8 mouse cellular contexts compared by ENCODE assay signal in the genomic region with DNA sequence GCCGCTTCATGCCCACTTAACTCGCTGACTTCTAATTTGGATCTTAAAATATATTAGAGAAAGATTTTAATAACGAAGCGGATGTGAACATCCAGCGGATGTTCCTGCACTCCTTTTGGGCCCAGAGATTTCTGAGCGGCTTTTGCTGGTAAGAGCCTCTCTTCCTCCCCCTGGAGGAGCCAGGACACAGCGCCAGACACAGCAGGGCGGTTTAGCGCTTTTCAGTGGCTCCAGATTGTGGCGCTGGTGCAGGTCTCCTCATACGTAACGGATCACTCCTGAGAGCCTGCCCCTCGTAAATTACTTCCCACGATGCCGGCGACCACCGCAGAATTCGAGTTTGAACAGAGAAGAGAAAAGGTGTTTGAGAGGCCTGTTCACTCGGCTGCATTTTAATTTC. TPM values are rescaled to one million over a fixed set of nuclear protein-coding genes. Genes with fewer than 3 reads are reported as not detected.
DNase-seq lines count a peak whose midpoint lies in the region; ATAC-seq and TF ChIP-seq lines count a peak whose summit lies in the region.

No protein-coding gene starts in this region.

- H3K4me3 ChIP-seq in embryonic facial prominence, embryonic 10.5 days: peak overlapping the region; percentile 49
- H3K4me3 ChIP-seq in heart, embryonic 16.5 days (ENCODE audit: low read length): peak overlapping the region; percentile 38
- no peak overlapping the region for H3K4me3 ChIP-seq in liver, embryonic 14.5 days (ENCODE audit: insufficient read depth in 1 of 2, low read depth in 2 of 2, low read length in 2 of 2)
- peak overlapping the region; percentile 20 for H3K4me3 ChIP-seq in neural tube, embryonic 13.5 days

- H3K27ac ChIP-seq in embryonic facial prominence, embryonic 10.5 days (replicated peaks): 0 out of 2 replicates have a peak overlapping the region, but pooled peaks have one; percentile 35
- H3K27ac ChIP-seq in heart, embryonic 16.5 days (ENCODE audit: low read length): no peak overlapping the region
- no peak overlapping the region for H3K27ac ChIP-seq in liver, embryonic 14.5 days
- peak overlapping the region; percentile 95 for H3K27ac ChIP-seq in neural tube, embryonic 13.5 days (replicated peaks)

- H3K36me3 ChIP-seq in embryonic facial prominence, embryonic 10.5 days (replicated peaks): no peaks in the 10 kb centered on the region
- H3K36me3 ChIP-seq in heart, embryonic 16.5 days (ENCODE audit: control insufficient read depth, insufficient read depth): no peaks in the 10 kb centered on the region
- no peaks in the 10 kb centered on the region for H3K36me3 ChIP-seq in liver, embryonic 14.5 days (replicated peaks; ENCODE audit: control insufficient read depth, insufficient read depth, low read depth)
- no peaks in the 10 kb centered on the region for H3K36me3 ChIP-seq in neural tube, embryonic 13.5 days

- ATAC-seq in heart, embryonic 16.5 days (replicated peaks; ENCODE audit: extremely low read depth, insufficient read depth, low FRiP score): no peak; the same call in 1 of the 2 replicates
- ATAC-seq in liver, embryonic 14.5 days (ENCODE audit: insufficient read depth): no peak
- ATAC-seq in neural tube, embryonic 13.5 days (ENCODE audit: low read depth): peak; percentile 74

- peaks cover 44% of the 10 kb centered on the region for H3K27me3 ChIP-seq in embryonic facial prominence, embryonic 10.5 days (replicated peaks; ENCODE audit: low read depth, poor library complexity, severe bottlenecking)
- peaks cover under 1% of the 10 kb centered on the region; the same call in 1 of the 2 replicates for H3K27me3 ChIP-seq in heart, embryonic 16.5 days (ENCODE audit: control insufficient read depth, insufficient read depth, low read length)
- H3K27me3 ChIP-seq in liver, embryonic 14.5 days (ENCODE audit: control insufficient read depth, insufficient read depth, low read length): no peaks in the 10 kb centered on the region; the same call in 1 of the 2 replicates
- H3K27me3 ChIP-seq in neural tube, embryonic 13.5 days: no peaks in the 10 kb centered on the region

- TF ChIP-seq EP300 in liver, embryonic 14.5 days (IDR thresholded peaks at IDR 0.05; ENCODE audit: low read depth): no peak

- 2% methylated on average over 19 of the region's 19 CpGs for WGBS in embryonic facial prominence, embryonic 10.5 days
- WGBS in heart, embryonic 16.5 days: 3% methylated on average over 19 of the region's 19 CpGs
- 4% methylated on average over 19 of the region's 19 CpGs for WGBS in liver, embryonic 14.5 days (ENCODE audit: insufficient replicate concordance)
- WGBS in neural tube, embryonic 13.5 days: under 1% methylated on average over 19 of the region's 19 CpGs

- peak; percentile 47 for TF ChIP-seq CTCF in liver, embryonic 14.5 days (IDR thresholded peaks at IDR 0.05; ENCODE audit: low read depth)

- no peaks in the 10 kb centered on the region for H3K9me3 ChIP-seq in embryonic facial prominence, embryonic 10.5 days
- no peaks in the 10 kb centered on the region for H3K9me3 ChIP-seq in heart, embryonic 16.5 days (replicated peaks; ENCODE audit: control insufficient read depth, low read length)
- no peaks in the 10 kb centered on the region for H3K9me3 ChIP-seq in liver, embryonic 14.5 days (ENCODE audit: control insufficient read depth, low read length)
- H3K9me3 ChIP-seq in neural tube, embryonic 13.5 days: no peaks in the 10 kb centered on the region

- peak; percentile 22 to 53 for DNase-seq in heart, adult 18-20 months
- DNase-seq in heart, adult 11 months: no peak
- peak; percentile 82 for DNase-seq in embryonic facial prominence, embryonic 10.5 days (ENCODE audit: low spot score)
- DNase-seq in kidney, postnatal 10 days: peak; percentile 80
- DNase-seq in liver, embryonic 14.5 days (ENCODE audit: low read depth in 3 of 3, low spot score in 3 of 3): no peak
- no peak for DNase-seq in MN1 (ENCODE audit: low spot score)

- peaks cover 35% of the 10 kb centered on the region for H3K4me1 ChIP-seq in embryonic facial prominence, embryonic 10.5 days
- peaks cover 3% of the 10 kb centered on the region for H3K4me1 ChIP-seq in heart, embryonic 16.5 days (ENCODE audit: control insufficient read depth, insufficient read depth, low read length)
- H3K4me1 ChIP-seq in liver, embryonic 14.5 days (replicated peaks; ENCODE audit: control insufficient read depth in 2 of 2, insufficient read depth in 2 of 2, low read length in 1 of 2): no peaks in the 10 kb centered on the region; a peak in 1 of 4 replicates
- peaks cover 81% of the 10 kb centered on the region for H3K4me1 ChIP-seq in neural tube, embryonic 13.5 days (replicated peaks)

- H3K4me2 ChIP-seq in heart, embryonic 16.5 days (ENCODE audit: low read depth, low read length): peak overlapping the region; percentile 62
- no peak overlapping the region for H3K4me2 ChIP-seq in liver, embryonic 14.5 days (ENCODE audit: low read depth)
- peak overlapping the region; percentile 53 for H3K4me2 ChIP-seq in neural tube, embryonic 13.5 days

- H3K9ac ChIP-seq in heart, embryonic 16.5 days (ENCODE audit: low read length): peak overlapping the region; percentile 62
- no peak overlapping the region for H3K9ac ChIP-seq in liver, embryonic 14.5 days (replicated peaks)
- H3K9ac ChIP-seq in neural tube, embryonic 13.5 days: peak overlapping the region; percentile 66

RNA-seq across cellular contexts. Expression of a gene that starts 41.5 kb away (rescaled TPM):
- 10 to 100 TPM in 1 of 2 experiments, 1 to 10 TPM in 1; 9.9 to 15.2 TPM for total RNA-seq in heart, adult 18-20 months (2021)
- polyA plus RNA-seq in embryonic facial prominence, embryonic 10.5 days (2016; fragmentation: Nextera tagmentation; extraction: Ambion mirVana): 22.4 and 25.5 TPM in 2 replicates
- 11.9 and 14.0 TPM in 2 replicates for polyA plus RNA-seq in heart, embryonic 16.5 days (2015; fragmentation: Nextera tagmentation; extraction: Ambion mirVana)
- 7.4 and 10.1 TPM in 2 replicates for polyA plus RNA-seq in liver, embryonic 14.5 days (2012; rRNA removed)
- polyA plus RNA-seq in liver, embryonic 14.5 days (2014; fragmentation: Nextera tagmentation; extraction: Ambion mirVana): 4.2 and 4.9 TPM in 2 replicates
- polyA plus RNA-seq in neural tube, embryonic 13.5 days (2015; fragmentation: Nextera tagmentation; extraction: Ambion mirVana): 78.0 and 84.2 TPM in 2 replicates

RNA-seq across cellular contexts. Expression of a gene that starts 53.0 kb away (rescaled TPM):
- total RNA-seq in heart, adult 18-20 months (2021): 10 to 100 TPM; 35.7 TPM
- 201 and 213 TPM in 2 replicates for polyA plus RNA-seq in embryonic facial prominence, embryonic 10.5 days (2016; fragmentation: Nextera tagmentation; extraction: Ambion mirVana)
- 45.3 and 49.9 TPM in 2 replicates for polyA plus RNA-seq in heart, embryonic 16.5 days (2015; fragmentation: Nextera tagmentation; extraction: Ambion mirVana)
- polyA plus RNA-seq in liver, embryonic 14.5 days (2012; rRNA removed): 9.9 and 23.5 TPM in 2 replicates
- polyA plus RNA-seq in liver, embryonic 14.5 days (2014; fragmentation: Nextera tagmentation; extraction: Ambion mirVana): 25.0 and 26.0 TPM in 2 replicates
- polyA plus RNA-seq in neural tube, embryonic 13.5 days (2015; fragmentation: Nextera tagmentation; extraction: Ambion mirVana): 91.6 and 95.1 TPM in 2 replicates

Comparison
In these comparisons a context has a peak if more than half of its experiments do, and no peak if none do; other contexts are left out.
1. DNase-seq: peak in heart, adult 18-20 months (2 of 2), embryonic facial prominence, embryonic 10.5 days (single experiment) and kidney, postnatal 10 days (single experiment); none in heart, adult 11 months (single experiment), liver, embryonic 14.5 days (0 of 3) and MN1 (single experiment).
2. H3K27ac ChIP-seq: peak in embryonic facial prominence, embryonic 10.5 days (single experiment) and neural tube, embryonic 13.5 days (single experiment); none in heart, embryonic 16.5 days (single experiment) and liver, embryonic 14.5 days (single experiment).
3. H3K4me3 ChIP-seq: peak in embryonic facial prominence, embryonic 10.5 days (single experiment), heart, embryonic 16.5 days (single experiment) and neural tube, embryonic 13.5 days (single experiment); none in liver, embryonic 14.5 days (0 of 2).